Mouse (Mus musculus): ENCODE data around the gene Efcab6. TPM values are rescaled to one million over a fixed set of nuclear protein-coding genes. Genes with fewer than 3 reads are reported as not detected.

Gene Efcab6
- total RNA-seq, 2 experiments from 2014 or later = 5.0 to 8.1 TPM

GRCm38 (mm10) chr15:83982186-83982936, 82.8 kb downstream of the Efcab6 start:
- no peak for DNase-seq (ENCODE audit: low spot score in 2 of 2)

GRCm38 (mm10) chr15:83978865-83979264, 86.3 kb downstream of the Efcab6 start:
- DNase-seq (ENCODE audit: low spot score in 2 of 2) = no peak

GRCm38 (mm10) chr15:83977108-83977507, 88.1 kb downstream of the Efcab6 start:
- DNase-seq (ENCODE audit: low spot score in 2 of 2) = no peak

GRCm38 (mm10) chr15:83972206-83972605, 93.0 kb downstream of the Efcab6 start:
- DNase-seq (ENCODE audit: low spot score in 2 of 2) = no peak

GRCm38 (mm10) chr15:83967802-83968201, 97.4 kb downstream of the Efcab6 start:
- DNase-seq (ENCODE audit: low spot score in 2 of 2) = no peak

- no peak for DNase-seq (ENCODE audit: low spot score in 2 of 2)
Observed at GRCm38 (mm10) chr15:83965126-83965525, 100.1 kb downstream of the Efcab6 start.

GRCm38 (mm10) chr15:83958376-83958775, 106.8 kb downstream of the Efcab6 start:
- DNase-seq (ENCODE audit: low spot score in 2 of 2) = no peak

- no peak for DNase-seq (ENCODE audit: low spot score in 2 of 2)
Observed at GRCm38 (mm10) chr15:83956996-83957395, 108.2 kb downstream of the Efcab6 start.

GRCm38 (mm10) chr15:83955948-83956707, 109.1 kb downstream of the Efcab6 start:
- peak in 1 of 2 experiments; percentile 58 for DNase-seq (ENCODE audit: low spot score in 2 of 2)

GRCm38 (mm10) chr15:83949729-83950491, 115.3 kb downstream of the Efcab6 start:
- DNase-seq (ENCODE audit: low spot score in 2 of 2) = no peak

- DNase-seq (ENCODE audit: low spot score in 2 of 2) = no peak
Observed at GRCm38 (mm10) chr15:83939703-83940102, 125.5 kb downstream of the Efcab6 start.

GRCm38 (mm10) chr15:83938466-83938865, 126.7 kb downstream of the Efcab6 start:
- DNase-seq (ENCODE audit: low spot score in 2 of 2) = no peak

GRCm38 (mm10) chr15:83936506-83936905, 128.7 kb downstream of the Efcab6 start:
- DNase-seq (ENCODE audit: low spot score in 2 of 2) = no peak

- DNase-seq (ENCODE audit: low spot score in 2 of 2) = no peak
Observed at GRCm38 (mm10) chr15:83934816-83935215, 130.4 kb downstream of the Efcab6 start.

- no peak for DNase-seq (ENCODE audit: low spot score in 2 of 2)
Observed at GRCm38 (mm10) chr15:83925338-83925737, 139.8 kb downstream of the Efcab6 start.

- DNase-seq (ENCODE audit: low spot score in 2 of 2) = peak in 1 of 2 experiments; percentile 35
Observed at GRCm38 (mm10) chr15:83924656-83925055, 140.5 kb downstream of the Efcab6 start.

GRCm38 (mm10) chr15:83915376-83915775, 149.8 kb downstream of the Efcab6 start:
- DNase-seq (ENCODE audit: low spot score in 2 of 2) = no peak

GRCm38 (mm10) chr15:83913028-83913714, 152.0 kb downstream of the Efcab6 start:
- DNase-seq (ENCODE audit: low spot score in 2 of 2) = no peak

GRCm38 (mm10) chr15:83906472-83906871, 158.7 kb downstream of the Efcab6 start:
- DNase-seq (ENCODE audit: low spot score in 2 of 2) = no peak

- DNase-seq (ENCODE audit: low spot score in 2 of 2) = no peak
Observed at GRCm38 (mm10) chr15:83897286-83897685, 167.9 kb downstream of the Efcab6 start.

GRCm38 (mm10) chr15:83896011-83896410, 169.2 kb downstream of the Efcab6 start:
- DNase-seq (ENCODE audit: low spot score in 2 of 2) = no peak

Data from gastrocnemius, postnatal 4 days (tissue).